Mouse (Mus musculus): ENCODE data around the gene Afdn. TPM values are rescaled to one million over a fixed set of nuclear protein-coding genes. Genes with fewer than 3 reads are reported as not detected.

Afdn gene
- total RNA-seq, 1 experiment: 92.4 TPM

DNA sequence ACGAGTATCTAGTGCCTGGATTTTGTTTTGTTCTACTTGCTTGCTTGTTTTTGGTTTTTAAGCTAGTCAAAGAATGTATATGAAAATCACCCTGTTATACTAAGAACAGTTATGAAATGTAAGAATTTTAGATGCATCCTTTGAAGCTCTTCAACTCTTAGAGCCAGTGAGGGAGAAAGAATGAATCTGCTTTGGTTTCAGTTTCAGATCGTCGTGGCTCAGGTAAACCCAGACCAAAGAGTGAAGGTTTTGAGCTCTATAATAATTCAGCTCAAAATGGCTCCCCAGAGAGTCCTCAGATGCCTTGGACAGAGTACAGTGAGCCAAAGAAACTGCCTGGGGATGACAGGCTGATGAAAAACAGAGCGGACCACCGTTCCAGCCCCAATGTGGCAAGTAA lies 123.2 kb downstream of the Afdn start:
- H3K27ac ChIP-seq (ENCODE audit: insufficient read depth, low read depth, low read length, poor library complexity, severe bottlenecking): no peak overlapping the region
- no peak overlapping the region for H3K9ac ChIP-seq (ENCODE audit: insufficient read depth, low read depth, low read length, poor library complexity, severe bottlenecking)
- TF ChIP-seq MAFK (IDR thresholded peaks at IDR 0.05; ENCODE audit: insufficient read depth, low read depth, low read length) (no peak), ZC3H11A (IDR thresholded peaks at IDR 0.05; ENCODE audit: borderline replicate concordance, low read depth, low read length) (no peak), HCFC1 (IDR thresholded peaks at IDR 0.05; ENCODE audit: borderline replicate concordance, insufficient read depth, low read length) (no peak), ZNF384 (IDR thresholded peaks at IDR 0.05; ENCODE audit: low read depth, low read length) (no peak), CHD2 (IDR thresholded peaks at IDR 0.05; ENCODE audit: low read depth, low read length) (no peak)
- H3K9me3 ChIP-seq (ENCODE audit: control insufficient read depth, insufficient read depth, low read depth, low read length): no peaks in the 10 kb centered on the region
- no peaks in the 10 kb centered on the region for H3K4me1 ChIP-seq (ENCODE audit: control insufficient read depth in 2 of 2, insufficient read depth in 2 of 2, low read length in 2 of 2, poor library complexity in 1 of 2)
- H3K36me3 ChIP-seq (ENCODE audit: control insufficient read depth, insufficient read depth, low read length, poor library complexity, severe bottlenecking): peaks cover 16% of the 10 kb centered on the region
- no peak overlapping the region for H3K4me3 ChIP-seq (ENCODE audit: insufficient read depth in 1 of 2, low read depth in 1 of 2, low read length in 2 of 2, poor library complexity in 1 of 2, severe bottlenecking in 1 of 2)
- in situ Hi-C loops (cut with MboI; ENCODE audit: low sequenced_read_pairs in 2 of 2, unreplicated experiment in 2 of 2): no loop called here
- no peak for DNase-seq (ENCODE audit: low read depth, low spot score)

DNA sequence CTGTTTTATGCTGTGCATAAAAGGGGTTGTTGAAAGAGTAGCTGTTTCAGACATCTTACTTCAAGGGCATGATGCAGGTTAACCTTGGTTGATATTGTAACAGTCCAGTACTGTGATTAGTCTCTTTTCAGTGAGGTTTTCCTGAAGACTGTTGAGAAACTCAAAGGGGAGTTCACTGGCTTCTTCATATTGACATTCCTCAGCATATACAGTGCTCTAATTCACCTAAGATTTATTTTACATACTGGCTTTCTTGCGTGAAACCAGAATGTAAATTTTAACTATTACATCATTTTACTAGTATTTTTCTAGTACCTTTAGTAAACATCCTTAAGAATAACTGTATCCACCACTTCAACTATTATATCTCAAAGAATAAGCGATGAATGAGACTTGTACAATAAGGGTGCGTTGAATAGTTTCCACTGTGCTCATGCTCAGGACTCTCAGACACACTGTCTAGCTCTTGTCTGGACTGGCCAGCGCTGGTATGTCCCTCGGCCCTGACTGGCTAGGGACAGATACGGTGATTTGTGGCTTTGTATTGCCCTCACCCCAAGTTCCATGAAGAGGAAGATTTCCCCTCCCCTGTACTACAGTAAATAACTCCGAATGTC lies 129.6 kb downstream of the Afdn start:
- Histone ChIP-seq H3K9ac (ENCODE audit: insufficient read depth, low read depth, low read length, poor library complexity, severe bottlenecking) (no peak overlapping the region), H3K36me3 (ENCODE audit: control insufficient read depth, insufficient read depth, low read length, poor library complexity, severe bottlenecking) (peaks cover 15% of the 10 kb centered on the region), H3K27ac (ENCODE audit: insufficient read depth, low read depth, low read length, poor library complexity, severe bottlenecking) (no peak overlapping the region), H3K4me1 (ENCODE audit: control insufficient read depth in 2 of 2, insufficient read depth in 2 of 2, low read length in 2 of 2, poor library complexity in 1 of 2) (no peaks in the 10 kb centered on the region), H3K9me3 (ENCODE audit: control insufficient read depth, insufficient read depth, low read depth, low read length) (no peaks in the 10 kb centered on the region), H3K4me3 (ENCODE audit: insufficient read depth in 1 of 2, low read depth in 1 of 2, low read length in 2 of 2, poor library complexity in 1 of 2, severe bottlenecking in 1 of 2) (no peak overlapping the region)
- in situ Hi-C loops (cut with MboI; ENCODE audit: low sequenced_read_pairs in 2 of 2, unreplicated experiment in 2 of 2): no loop called here
- TF ChIP-seq HCFC1 (IDR thresholded peaks at IDR 0.05; ENCODE audit: borderline replicate concordance, insufficient read depth, low read length) (no peak), CHD2 (IDR thresholded peaks at IDR 0.05; ENCODE audit: low read depth, low read length) (no peak), MAFK (IDR thresholded peaks at IDR 0.05; ENCODE audit: insufficient read depth, low read depth, low read length) (no peak), ZNF384 (IDR thresholded peaks at IDR 0.05; ENCODE audit: low read depth, low read length) (no peak)
- DNase-seq (ENCODE audit: low read depth, low spot score): no peak

DNA sequence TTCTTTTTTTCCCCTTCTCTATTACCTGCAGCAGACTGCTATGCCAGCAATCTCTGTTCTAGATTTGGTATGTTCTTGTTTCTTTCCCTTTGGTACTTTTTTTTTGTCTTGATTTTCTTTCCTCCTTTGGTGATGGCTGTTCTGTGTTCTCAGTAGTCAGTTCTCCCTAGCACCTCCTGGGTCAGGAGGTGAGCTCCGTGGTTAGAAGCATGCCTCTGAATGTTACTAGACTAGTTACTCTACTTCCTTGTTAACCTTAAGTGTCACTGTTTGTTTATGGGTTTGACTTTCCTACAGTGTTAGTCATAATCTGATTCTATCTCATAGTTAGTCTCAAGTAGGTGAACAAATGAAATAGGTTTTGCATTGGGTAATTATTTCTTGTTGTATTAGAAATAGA lies 130.6 kb downstream of the Afdn start:
- Histone ChIP-seq H3K36me3 (ENCODE audit: control insufficient read depth, insufficient read depth, low read length, poor library complexity, severe bottlenecking) (peaks cover 15% of the 10 kb centered on the region), H3K27ac (ENCODE audit: insufficient read depth, low read depth, low read length, poor library complexity, severe bottlenecking) (no peak overlapping the region), H3K9ac (ENCODE audit: insufficient read depth, low read depth, low read length, poor library complexity, severe bottlenecking) (no peak overlapping the region), H3K4me1 (ENCODE audit: control insufficient read depth in 2 of 2, insufficient read depth in 2 of 2, low read length in 2 of 2, poor library complexity in 1 of 2) (no peaks in the 10 kb centered on the region), H3K9me3 (ENCODE audit: control insufficient read depth, insufficient read depth, low read depth, low read length) (no peaks in the 10 kb centered on the region), H3K4me3 (ENCODE audit: insufficient read depth in 1 of 2, low read depth in 1 of 2, low read length in 2 of 2, poor library complexity in 1 of 2, severe bottlenecking in 1 of 2) (no peak overlapping the region)
- TF ChIP-seq HCFC1 (IDR thresholded peaks at IDR 0.05; ENCODE audit: borderline replicate concordance, insufficient read depth, low read length): no peak
- no peak for TF ChIP-seq MAFK (IDR thresholded peaks at IDR 0.05; ENCODE audit: insufficient read depth, low read depth, low read length)
- no peak for TF ChIP-seq ZC3H11A (IDR thresholded peaks at IDR 0.05; ENCODE audit: borderline replicate concordance, low read depth, low read length)
- TF ChIP-seq ZNF384 (IDR thresholded peaks at IDR 0.05; ENCODE audit: low read depth, low read length): no peak
- TF ChIP-seq CHD2 (IDR thresholded peaks at IDR 0.05; ENCODE audit: low read depth, low read length): no peak
- no peak for DNase-seq (ENCODE audit: low read depth, low spot score)
- in situ Hi-C loops (cut with MboI; ENCODE audit: low sequenced_read_pairs in 2 of 2, unreplicated experiment in 2 of 2): no loop called here

DNA sequence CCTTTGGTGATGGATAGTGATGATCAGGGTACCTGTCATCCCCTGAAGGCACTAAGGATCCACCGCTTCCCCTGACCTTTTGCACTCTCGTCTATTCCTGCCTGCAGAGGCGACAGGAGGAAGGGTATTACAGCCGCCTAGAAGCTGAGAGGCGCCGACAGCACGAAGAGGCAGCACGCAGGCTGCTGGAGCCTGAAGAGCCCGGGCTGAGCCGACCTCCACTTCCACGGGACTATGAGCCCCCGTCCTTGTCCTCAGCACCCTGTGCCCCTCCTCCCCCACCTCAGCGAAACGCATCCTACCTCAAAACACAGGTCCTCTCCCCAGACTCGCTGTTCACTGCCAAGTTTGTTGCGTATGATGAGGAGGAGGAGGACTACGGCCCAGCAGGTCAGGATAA lies 138.5 kb downstream of the Afdn start:
- Histone ChIP-seq H3K9ac (ENCODE audit: insufficient read depth, low read depth, low read length, poor library complexity, severe bottlenecking) (no peak overlapping the region), H3K27ac (ENCODE audit: insufficient read depth, low read depth, low read length, poor library complexity, severe bottlenecking) (no peak overlapping the region; the same call in 1 of the 2 replicates), H3K4me1 (ENCODE audit: control insufficient read depth in 2 of 2, insufficient read depth in 2 of 2, low read length in 2 of 2, poor library complexity in 1 of 2) (no peaks in the 10 kb centered on the region), H3K36me3 (ENCODE audit: control insufficient read depth, insufficient read depth, low read length, poor library complexity, severe bottlenecking) (peaks cover 13% of the 10 kb centered on the region), H3K4me3 (ENCODE audit: insufficient read depth in 1 of 2, low read depth in 1 of 2, low read length in 2 of 2, poor library complexity in 1 of 2, severe bottlenecking in 1 of 2) (no peak overlapping the region), H3K9me3 (ENCODE audit: control insufficient read depth, insufficient read depth, low read depth, low read length) (no peaks in the 10 kb centered on the region)
- no peak for DNase-seq (ENCODE audit: low read depth, low spot score)
- in situ Hi-C loops (cut with MboI; ENCODE audit: low sequenced_read_pairs in 2 of 2, unreplicated experiment in 2 of 2): no loop called here
- TF ChIP-seq ZNF384 (IDR thresholded peaks at IDR 0.05; ENCODE audit: low read depth, low read length) (no peak), CHD2 (IDR thresholded peaks at IDR 0.05; ENCODE audit: low read depth, low read length) (no peak), MAFK (IDR thresholded peaks at IDR 0.05; ENCODE audit: insufficient read depth, low read depth, low read length) (no peak), HCFC1 (IDR thresholded peaks at IDR 0.05; ENCODE audit: borderline replicate concordance, insufficient read depth, low read length) (no peak), ZC3H11A (IDR thresholded peaks at IDR 0.05; ENCODE audit: borderline replicate concordance, low read depth, low read length) (no peak)

DNA sequence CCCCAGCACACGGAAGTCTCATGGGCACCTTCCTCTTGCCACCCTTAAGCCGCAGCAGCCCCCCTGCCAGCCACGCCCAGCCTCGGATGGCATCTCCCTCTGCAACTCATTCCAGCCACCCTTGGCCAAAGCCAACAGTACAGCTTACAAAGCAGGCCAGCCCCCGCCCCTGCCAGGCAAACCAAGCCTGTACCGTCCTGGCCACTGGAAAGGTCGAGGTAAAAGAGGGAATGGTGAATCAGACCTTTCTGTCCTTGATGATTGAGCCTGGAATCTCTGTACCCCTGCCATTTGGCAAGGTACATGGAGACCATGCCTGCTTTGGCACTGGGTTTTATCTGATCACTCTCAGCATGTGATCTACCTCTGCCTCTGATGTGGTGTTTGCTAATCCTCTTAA lies 138.9 kb downstream of the Afdn start:
- no peak overlapping the region; the same call in 1 of the 2 replicates for H3K27ac ChIP-seq (ENCODE audit: insufficient read depth, low read depth, low read length, poor library complexity, severe bottlenecking)
- no peak overlapping the region for H3K4me3 ChIP-seq (ENCODE audit: insufficient read depth in 1 of 2, low read depth in 1 of 2, low read length in 2 of 2, poor library complexity in 1 of 2, severe bottlenecking in 1 of 2)
- peaks cover 14% of the 10 kb centered on the region for H3K36me3 ChIP-seq (ENCODE audit: control insufficient read depth, insufficient read depth, low read length, poor library complexity, severe bottlenecking)
- TF ChIP-seq CHD2 (IDR thresholded peaks at IDR 0.05; ENCODE audit: low read depth, low read length) (no peak), ZNF384 (IDR thresholded peaks at IDR 0.05; ENCODE audit: low read depth, low read length) (no peak), ZC3H11A (IDR thresholded peaks at IDR 0.05; ENCODE audit: borderline replicate concordance, low read depth, low read length) (no peak), HCFC1 (IDR thresholded peaks at IDR 0.05; ENCODE audit: borderline replicate concordance, insufficient read depth, low read length) (no peak), MAFK (IDR thresholded peaks at IDR 0.05; ENCODE audit: insufficient read depth, low read depth, low read length) (no peak)
- no peak for DNase-seq (ENCODE audit: low read depth, low spot score)
- no peak overlapping the region for H3K9ac ChIP-seq (ENCODE audit: insufficient read depth, low read depth, low read length, poor library complexity, severe bottlenecking)
- H3K9me3 ChIP-seq (ENCODE audit: control insufficient read depth, insufficient read depth, low read depth, low read length): no peaks in the 10 kb centered on the region
- in situ Hi-C loops (cut with MboI; ENCODE audit: low sequenced_read_pairs in 2 of 2, unreplicated experiment in 2 of 2): no loop called here
- no peaks in the 10 kb centered on the region for H3K4me1 ChIP-seq (ENCODE audit: control insufficient read depth in 2 of 2, insufficient read depth in 2 of 2, low read length in 2 of 2, poor library complexity in 1 of 2)

Data from ES-E14 (cell line).